Mouse (Mus musculus): ENCODE measurements at regions not wholly inside any gene's neighbourhood (a gene's known extent, or its start where the extent isn't known, plus 50 kb on each side); places are given as distances from the start of the nearest gene placed in this dataset.

GRCm38 (mm10) chr2:103208370-103208769, 94.7 kb downstream of the Ehf start:
- H3K9me3 ChIP-seq (replicated peaks): no peaks in the 10 kb centered on the region
- H3K9ac ChIP-seq: no peak overlapping the region
- no peaks in the 10 kb centered on the region for H3K27me3 ChIP-seq
- no peak for ATAC-seq (replicated peaks; ENCODE audit: low FRiP score)
- H3K27ac ChIP-seq: no peak overlapping the region
- H3K36me3 ChIP-seq: no peaks in the 10 kb centered on the region
- H3K4me1 ChIP-seq: 0 out of 2 replicates have a peak, but pooled peaks cover 3% of the 10 kb centered on the region
- 94% methylated on average over 5 of the region's 5 CpGs for WGBS
- H3K4me2 ChIP-seq: no peak overlapping the region
- H3K4me3 ChIP-seq (replicated peaks): no peak overlapping the region

GRCm38 (mm10) chr2:103209056-103209455, 94.0 kb downstream of the Ehf start:
- Histone ChIP-seq H3K36me3 (no peaks in the 10 kb centered on the region), H3K27me3 (no peaks in the 10 kb centered on the region), H3K27ac (no peak overlapping the region), H3K4me3 (replicated peaks) (no peak overlapping the region), H3K4me1 (0 out of 2 replicates have a peak, but pooled peaks cover 3% of the 10 kb centered on the region), H3K9me3 (replicated peaks) (no peaks in the 10 kb centered on the region), H3K9ac (no peak overlapping the region), H3K4me2 (no peak overlapping the region)
- WGBS: 78% methylated on average over 2 of the region's 2 CpGs
- no peak for ATAC-seq (replicated peaks; ENCODE audit: low FRiP score)

- Histone ChIP-seq H3K4me3 (replicated peaks) (no peak overlapping the region), H3K9ac (no peak overlapping the region), H3K4me2 (no peak overlapping the region), H3K27me3 (no peaks in the 10 kb centered on the region), H3K9me3 (replicated peaks) (no peaks in the 10 kb centered on the region), H3K36me3 (no peaks in the 10 kb centered on the region), H3K27ac (no peak overlapping the region), H3K4me1 (0 out of 2 replicates have a peak, but pooled peaks cover 3% of the 10 kb centered on the region)
- WGBS: 77% methylated on average over 6 of the region's 6 CpGs
- 0 out of 2 replicates have a peak, but pooled peaks have one; percentile 33 for ATAC-seq (replicated peaks; ENCODE audit: low FRiP score)
These were observed 93.5 kb downstream of the Ehf start for GRCm38 (mm10) chr2:103209512-103209981.

- Histone ChIP-seq H3K4me3 (replicated peaks) (no peak overlapping the region), H3K9me3 (replicated peaks) (no peaks in the 10 kb centered on the region), H3K36me3 (no peaks in the 10 kb centered on the region), H3K4me2 (no peak overlapping the region), H3K27ac (no peak overlapping the region), H3K9ac (no peak overlapping the region), H3K27me3 (no peaks in the 10 kb centered on the region), H3K4me1 (peaks cover 8% of the 10 kb centered on the region; the same call in 1 of the 2 replicates)
- 51% methylated on average over 3 of the region's 3 CpGs for WGBS
- no peak for ATAC-seq (replicated peaks; ENCODE audit: low FRiP score)
These were observed 91.9 kb downstream of the Ehf start for GRCm38 (mm10) chr2:103211179-103211578.

Data from kidney, embryonic 15.5 days (tissue).